Comparison of ENCODE assay signal across 18 mouse cellular contexts in genomic region chr3:98814101-98814670, GRCm38 (mm10). TPM values are rescaled to one million over a fixed set of nuclear protein-coding genes. Genes with fewer than 3 reads are reported as not detected.
A peak's percentile ranks its signal among the peaks of the same experiment; 100 is the strongest.
DNase-seq lines count a peak whose midpoint lies in the region; ATAC-seq and TF ChIP-seq lines count a peak whose summit lies in the region.
"Had no signal": no experiment of that assay in that cellular context is flagged by ENCODE, and none has a peak within 500 bp of the region (broad histone marks: within the 10 kb centered on the region; RNA-seq: fewer than 3 reads in every experiment).

TSS of gene Hsd3b6 (minus strand) at chr3:98814443.

- no peaks in the 10 kb centered on the region for H3K9me3 ChIP-seq in forebrain, embryonic 12.5 days
- H3K9me3 ChIP-seq in forebrain, embryonic 13.5 days (replicated peaks): no peaks in the 10 kb centered on the region
- no peaks in the 10 kb centered on the region for H3K9me3 ChIP-seq in midbrain, embryonic 12.5 days
- H3K9me3 ChIP-seq in midbrain, embryonic 10.5 days (replicated peaks): no peaks in the 10 kb centered on the region
- no peaks in the 10 kb centered on the region for H3K9me3 ChIP-seq in liver, embryonic 14.5 days (ENCODE audit: control insufficient read depth, low read length)
- H3K9me3 ChIP-seq: forebrain, embryonic 15.5 days had no signal

- no peak within 1 kb of the TSS for H3K9ac ChIP-seq in forebrain, embryonic 12.5 days
- no peak within 1 kb of the TSS for H3K9ac ChIP-seq in forebrain, embryonic 13.5 days
- no peak within 1 kb of the TSS for H3K9ac ChIP-seq in midbrain, embryonic 12.5 days (replicated peaks)
- H3K9ac ChIP-seq in liver, embryonic 14.5 days (replicated peaks): no peak within 1 kb of the TSS
- H3K9ac ChIP-seq: forebrain, embryonic 15.5 days had no signal

- DNase-seq in midbrain, embryonic 10.5 days (ENCODE audit: low spot score): no peak
- peak; percentile 20 to 31 for DNase-seq in adrenal gland, postnatal 36 days
- no peak for DNase-seq in liver, embryonic 14.5 days (ENCODE audit: low read depth in 3 of 3, low spot score in 3 of 3)
- no peak for DNase-seq in cerebellum, postnatal 10 days
- no peak for DNase-seq in urinary bladder, postnatal 36 days (ENCODE audit: low spot score in 2 of 2)
- DNase-seq: gastrocnemius, postnatal 36 days; kidney, postnatal 36 days; right cerebral cortex, postnatal 4 days; thymus, postnatal 36 days had no signal

- no peaks in the 10 kb centered on the region for H3K4me1 ChIP-seq in forebrain, embryonic 12.5 days
- H3K4me1 ChIP-seq in forebrain, embryonic 13.5 days: no peaks in the 10 kb centered on the region
- no peaks in the 10 kb centered on the region for H3K4me1 ChIP-seq in midbrain, embryonic 12.5 days
- no peaks in the 10 kb centered on the region for H3K4me1 ChIP-seq in midbrain, embryonic 10.5 days
- H3K4me1 ChIP-seq in liver, embryonic 14.5 days (replicated peaks; ENCODE audit: control insufficient read depth in 2 of 2, insufficient read depth in 2 of 2, low read length in 1 of 2): peaks cover 0 to 4% of the 10 kb centered on the region in 2 experiments; a peak in 2 of 4 replicates
- H3K4me1 ChIP-seq: forebrain, embryonic 15.5 days had no signal

- no peaks in the 10 kb centered on the region for H3K27me3 ChIP-seq in forebrain, embryonic 12.5 days
- H3K27me3 ChIP-seq in forebrain, embryonic 13.5 days: no peaks in the 10 kb centered on the region
- no peaks in the 10 kb centered on the region for H3K27me3 ChIP-seq in midbrain, embryonic 12.5 days
- H3K27me3 ChIP-seq in midbrain, embryonic 10.5 days (ENCODE audit: low read depth, poor library complexity, severe bottlenecking): no peaks in the 10 kb centered on the region
- no peaks in the 10 kb centered on the region for H3K27me3 ChIP-seq in liver, embryonic 14.5 days (ENCODE audit: control insufficient read depth, insufficient read depth, low read length)
- H3K27me3 ChIP-seq: forebrain, embryonic 15.5 days had no signal

- ATAC-seq in forebrain, embryonic 12.5 days (ENCODE audit: low FRiP score): no peak
- no peak for ATAC-seq in forebrain, embryonic 13.5 days
- ATAC-seq in midbrain, embryonic 12.5 days (ENCODE audit: low FRiP score, low read depth): no peak
- peak; percentile 57 for ATAC-seq in liver, embryonic 14.5 days (ENCODE audit: insufficient read depth)
- ATAC-seq: forebrain, embryonic 15.5 days; intestine, postnatal 0 days had no signal

- H3K4me2 ChIP-seq in forebrain, embryonic 12.5 days: no peak within 1 kb of the TSS
- H3K4me2 ChIP-seq in forebrain, embryonic 13.5 days: no peak within 1 kb of the TSS
- H3K4me2 ChIP-seq in midbrain, embryonic 12.5 days (replicated peaks): no peak within 1 kb of the TSS
- no peak within 1 kb of the TSS for H3K4me2 ChIP-seq in liver, embryonic 14.5 days (ENCODE audit: low read depth)
- H3K4me2 ChIP-seq: forebrain, embryonic 15.5 days had no signal

- no peak within 1 kb of the TSS for H3K27ac ChIP-seq in forebrain, embryonic 12.5 days
- H3K27ac ChIP-seq in forebrain, embryonic 13.5 days: no peak within 1 kb of the TSS
- H3K27ac ChIP-seq in midbrain, embryonic 12.5 days (replicated peaks): no peak within 1 kb of the TSS
- no peak within 1 kb of the TSS for H3K27ac ChIP-seq in midbrain, embryonic 10.5 days (replicated peaks)
- H3K27ac ChIP-seq in liver, embryonic 14.5 days: no peak within 1 kb of the TSS
- H3K27ac ChIP-seq: forebrain, embryonic 15.5 days; macrophage had no signal

- TF ChIP-seq CTCF in liver, embryonic 14.5 days (IDR thresholded peaks at IDR 0.05; ENCODE audit: low read depth): no peak

- WGBS in forebrain, embryonic 12.5 days: 81% methylated on average over 6 of the region's 6 CpGs
- 74% methylated on average over 6 of the region's 6 CpGs for WGBS in forebrain, embryonic 13.5 days
- WGBS in midbrain, embryonic 12.5 days: 78% methylated on average over 6 of the region's 6 CpGs
- WGBS in midbrain, embryonic 10.5 days: 86% methylated on average over 6 of the region's 6 CpGs
- 45% methylated on average over 6 of the region's 6 CpGs for WGBS in liver, embryonic 14.5 days (ENCODE audit: insufficient replicate concordance)

- H3K36me3 ChIP-seq in forebrain, embryonic 12.5 days (replicated peaks): no peaks in the 10 kb centered on the region
- H3K36me3 ChIP-seq in forebrain, embryonic 13.5 days (ENCODE audit: poor library complexity, severe bottlenecking): no peaks in the 10 kb centered on the region
- H3K36me3 ChIP-seq in midbrain, embryonic 12.5 days: no peaks in the 10 kb centered on the region
- H3K36me3 ChIP-seq in midbrain, embryonic 10.5 days: no peaks in the 10 kb centered on the region
- H3K36me3 ChIP-seq in liver, embryonic 14.5 days (replicated peaks; ENCODE audit: control insufficient read depth, insufficient read depth, low read depth): no peaks in the 10 kb centered on the region
- H3K36me3 ChIP-seq: forebrain, embryonic 15.5 days had no signal

- no peak for TF ChIP-seq EP300 in liver, embryonic 14.5 days (IDR thresholded peaks at IDR 0.05; ENCODE audit: low read depth)

- H3K4me3 ChIP-seq in forebrain, embryonic 12.5 days (replicated peaks): no peak within 1 kb of the TSS
- no peak within 1 kb of the TSS for H3K4me3 ChIP-seq in forebrain, embryonic 13.5 days
- H3K4me3 ChIP-seq in midbrain, embryonic 12.5 days: no peak within 1 kb of the TSS
- H3K4me3 ChIP-seq in midbrain, embryonic 10.5 days: no peak within 1 kb of the TSS
- 0 out of 4 replicates have a peak within 1 kb of the TSS, but pooled peaks of 1 of the 2 experiments have one; percentile 9 for H3K4me3 ChIP-seq in liver, embryonic 14.5 days (ENCODE audit: insufficient read depth in 1 of 2, low read depth in 2 of 2, low read length in 2 of 2)
- H3K4me3 ChIP-seq: forebrain, embryonic 15.5 days had no signal

RNA-seq across cellular contexts. Expression of gene Hsd3b6, which starts in this region (rescaled TPM):
- polyA plus RNA-seq in forebrain, embryonic 12.5 days (2016; fragmentation: Nextera tagmentation; extraction: Ambion mirVana): 26.2 and 35.6 TPM in 2 replicates
- 6.9 and 13.0 TPM in 2 replicates for polyA plus RNA-seq in forebrain, embryonic 13.5 days (2015; fragmentation: Nextera tagmentation; extraction: Ambion mirVana)
- polyA plus RNA-seq in midbrain, embryonic 12.5 days (2016; fragmentation: Nextera tagmentation; extraction: Ambion mirVana): 30.0 and 42.4 TPM in 2 replicates
- 7.9 and 11.5 TPM in 2 replicates for polyA plus RNA-seq in midbrain, embryonic 10.5 days (2016; fragmentation: Nextera tagmentation; extraction: Ambion mirVana)
- total RNA-seq in adrenal gland, postnatal 36 days (2021): 100 to 1,000 TPM in 1 of 2 experiments, 10 to 100 TPM in 1; 71.8 to 159 TPM
- polyA plus RNA-seq in liver, embryonic 14.5 days (2012; rRNA removed): 3.5 and 3.8 TPM in 2 replicates
- 3.9 and 7.0 TPM in 2 replicates for polyA plus RNA-seq in liver, embryonic 14.5 days (2014; fragmentation: Nextera tagmentation; extraction: Ambion mirVana)
- total RNA-seq: common myeloid progenitor, adult 5-6 weeks; gastrocnemius, postnatal 36 days; heart, postnatal 25 days; liver, adult 2 months had no signal
- polyA plus RNA-seq: intestine, postnatal 0 days; liver, adult 2 months; macrophage had no signal

Comparison
In these comparisons a context has a peak if more than half of its experiments do, and no peak if none do; other contexts are left out.
1. DNase-seq: peak in adrenal gland, postnatal 36 days (2 of 2); none in midbrain, embryonic 10.5 days (single experiment), liver, embryonic 14.5 days (0 of 3), cerebellum, postnatal 10 days (0 of 2) and urinary bladder, postnatal 36 days (0 of 2).